Mouse (Mus musculus): ENCODE results near the gene Klhl1.

DNA sequence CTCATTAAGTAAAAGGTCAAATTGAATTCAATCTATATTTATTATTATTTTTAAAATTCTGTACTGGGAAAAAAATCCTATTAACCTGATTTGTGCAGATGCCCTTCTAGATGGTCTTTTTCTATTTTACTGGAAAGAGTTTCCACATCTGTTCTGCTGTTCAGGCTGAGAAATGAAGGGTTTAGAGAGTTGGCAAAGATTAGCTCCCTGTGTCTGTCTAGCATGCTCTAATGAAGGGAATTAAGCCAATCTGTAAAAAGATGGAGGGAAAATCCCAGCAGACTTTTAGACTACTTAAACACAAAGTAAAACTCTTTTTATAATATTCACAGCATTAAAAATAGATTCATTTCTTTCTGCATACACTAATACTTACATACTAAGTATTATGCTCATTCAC is 47.6 kb downstream of the Klhl1 start:
- TF ChIP-seq GATA1 (IDR thresholded peaks at IDR 0.05; ENCODE audit: low read length), result no peak
- TF ChIP-seq TAL1 (IDR thresholded peaks at IDR 0.05; ENCODE audit: low read length), result no peak

All from erythroblast, embryonic 14.5 days (primary cell).